Mouse (Mus musculus) embryonic facial prominence, embryonic 10.5 days (tissue): ENCODE data around the gene Upp2. TPM values are rescaled to one million over a fixed set of nuclear protein-coding genes. Genes with fewer than 3 reads are reported as not detected.

ENCODE experiments used
- DNase-seq: peaks from one replicate; pipeline ENCODE4 v3.0.0-alpha.2; 2017; ENCODE audit warnings: low spot score
- H3K27ac ChIP-seq: fragments of 300-500 bp; sonication (generic); replicated peaks from 2 replicates; pipeline ENCODE4 v1.5.1; 2016; ENCODE audit warnings: mild to moderate bottlenecking
- H3K27me3 ChIP-seq: fragments of 300-500 bp; sonication (generic); replicated peaks from 2 replicates; pipeline ENCODE4 v1.6.1; 2016; ENCODE audit warnings: low read depth, mild to moderate bottlenecking; ENCODE audit not compliant: poor library complexity, severe bottlenecking
- H3K36me3 ChIP-seq: fragments of 300-500 bp; sonication (generic); replicated peaks from 2 replicates; pipeline ENCODE4 v1.6.1; 2016; ENCODE audit warnings: mild to moderate bottlenecking, moderate library complexity
- H3K4me1 ChIP-seq: fragments of 300-500 bp; sonication (generic); 2 replicates; pipeline ENCODE4 v1.6.1; 2016
- H3K4me3 ChIP-seq: fragments of 300-500 bp; sonication (generic); 2 replicates; pipeline ENCODE4 v1.5.1; 2016; ENCODE audit warnings: mild to moderate bottlenecking, moderate library complexity
- H3K9me3 ChIP-seq: fragments of 300-500 bp; sonication (generic); 2 replicates; pipeline ENCODE4 v1.6.1; 2016; ENCODE audit warnings: mild to moderate bottlenecking
- WGBS: fragments of 180-500 bp; shearing (Covaris S2); methylation state at CpG from one replicate; pipeline ENCODE4 v1.1.7; 2016; 5-methylcytosine and 5-hydroxymethylcytosine counted together
- polyA plus RNA-seq: library from polyadenylated mRNA; unstranded; fragments of >200 nt; fragmentation: Nextera tagmentation; extraction: Ambion mirVana; gene quantifications from 2 replicates; pipeline ENCODE4 v1.2.1, GENCODE M21; 2016

Upp2 gene
- polyA plus RNA-seq, 1 experiment from 2014 or later: 6.3 TPM

GRCm38 (mm10) chr2:58790361-58790760 lies 223.3 kb downstream of the Upp2 start:
- Histone ChIP-seq H3K27ac (no peak overlapping the region), H3K4me1 (peaks cover 20% of the 10 kb centered on the region), H3K4me3 (no peak overlapping the region), H3K27me3 (0 out of 2 replicates have a peak, but pooled peaks cover 3% of the 10 kb centered on the region), H3K9me3 (no peaks in the 10 kb centered on the region), H3K36me3 (no peaks in the 10 kb centered on the region)
- WGBS: 91% methylated on average over 4 of the region's 4 CpGs
- no peak for DNase-seq

- no peak for DNase-seq
- Histone ChIP-seq H3K4me3 (no peak overlapping the region), H3K36me3 (no peaks in the 10 kb centered on the region), H3K9me3 (no peaks in the 10 kb centered on the region), H3K27me3 (no peaks in the 10 kb centered on the region), H3K4me1 (peaks cover 9% of the 10 kb centered on the region), H3K27ac (no peak overlapping the region)
- WGBS: 85% methylated on average over 15 of the region's 15 CpGs
These were observed 227.4 kb downstream of the Upp2 start for GRCm38 (mm10) chr2:58794489-58794888.

GRCm38 (mm10) chr2:58795432-58795831 lies 228.3 kb downstream of the Upp2 start:
- H3K4me1 ChIP-seq: peaks cover 9% of the 10 kb centered on the region
- no peak overlapping the region for H3K27ac ChIP-seq
- 94% methylated on average over 5 of the region's 5 CpGs for WGBS
- H3K27me3 ChIP-seq: no peaks in the 10 kb centered on the region
- no peak for DNase-seq
- H3K4me3 ChIP-seq: no peak overlapping the region
- no peaks in the 10 kb centered on the region for H3K9me3 ChIP-seq
- H3K36me3 ChIP-seq: no peaks in the 10 kb centered on the region

GRCm38 (mm10) chr2:58797506-58797905 lies 230.4 kb downstream of the Upp2 start:
- H3K4me3 ChIP-seq: no peak overlapping the region
- H3K36me3 ChIP-seq: no peaks in the 10 kb centered on the region
- 49% methylated on average over 4 of the region's 4 CpGs for WGBS
- H3K4me1 ChIP-seq: peaks cover 5% of the 10 kb centered on the region
- H3K9me3 ChIP-seq: no peaks in the 10 kb centered on the region
- H3K27ac ChIP-seq: no peak overlapping the region
- no peaks in the 10 kb centered on the region for H3K27me3 ChIP-seq
- DNase-seq: no peak

- WGBS: 90% methylated on average over 9 of the region's 9 CpGs
- Histone ChIP-seq H3K9me3 (no peaks in the 10 kb centered on the region), H3K36me3 (no peaks in the 10 kb centered on the region), H3K27me3 (no peaks in the 10 kb centered on the region), H3K27ac (no peak overlapping the region), H3K4me1 (peaks cover 4% of the 10 kb centered on the region; the same call in 1 of the 2 replicates), H3K4me3 (no peak overlapping the region)
- DNase-seq: no peak
These were observed 232.0 kb downstream of the Upp2 start for GRCm38 (mm10) chr2:58799126-58799525.

- no peak for DNase-seq
- no peaks in the 10 kb centered on the region for H3K36me3 ChIP-seq
- H3K27ac ChIP-seq: no peak overlapping the region
- peaks cover 4% of the 10 kb centered on the region; the same call in 1 of the 2 replicates for H3K4me1 ChIP-seq
- H3K27me3 ChIP-seq: no peaks in the 10 kb centered on the region
- WGBS: 90% methylated on average over 5 of the region's 5 CpGs
- H3K9me3 ChIP-seq: no peaks in the 10 kb centered on the region
- H3K4me3 ChIP-seq: no peak overlapping the region
These were observed 232.5 kb downstream of the Upp2 start for GRCm38 (mm10) chr2:58799623-58800022.

GRCm38 (mm10) chr2:58812941-58813340 lies 245.8 kb downstream of the Upp2 start:
- Histone ChIP-seq H3K36me3 (no peaks in the 10 kb centered on the region), H3K4me3 (no peak overlapping the region), H3K4me1 (no peaks in the 10 kb centered on the region), H3K27ac (no peak overlapping the region), H3K9me3 (no peaks in the 10 kb centered on the region), H3K27me3 (no peaks in the 10 kb centered on the region)
- WGBS: 78% methylated on average over 2 of the region's 2 CpGs
- no peak for DNase-seq

- no peak overlapping the region for H3K27ac ChIP-seq
- 0 out of 2 replicates have a peak, but pooled peaks cover 2% of the 10 kb centered on the region for H3K27me3 ChIP-seq
- H3K4me1 ChIP-seq: peaks cover 15% of the 10 kb centered on the region
- 63% methylated on average over 3 of the region's 3 CpGs for WGBS
- H3K9me3 ChIP-seq: no peaks in the 10 kb centered on the region
- no peaks in the 10 kb centered on the region for H3K36me3 ChIP-seq
- no peak overlapping the region for H3K4me3 ChIP-seq
- DNase-seq: no peak
These were observed 262.0 kb downstream of the Upp2 start for GRCm38 (mm10) chr2:58828910-58829600.

GRCm38 (mm10) chr2:58829981-58830742 lies 263.1 kb downstream of the Upp2 start:
- H3K36me3 ChIP-seq: no peaks in the 10 kb centered on the region
- H3K4me3 ChIP-seq: no peak overlapping the region
- 0 out of 2 replicates have a peak, but pooled peaks cover 2% of the 10 kb centered on the region for H3K27me3 ChIP-seq
- no peak for DNase-seq
- 73% methylated on average over 7 of the region's 7 CpGs for WGBS
- H3K9me3 ChIP-seq: no peaks in the 10 kb centered on the region
- H3K27ac ChIP-seq: no peak overlapping the region
- H3K4me1 ChIP-seq: peaks cover 15% of the 10 kb centered on the region

GRCm38 (mm10) chr2:58832253-58832980 lies 265.3 kb downstream of the Upp2 start:
- DNase-seq: no peak
- Histone ChIP-seq H3K27me3 (no peaks in the 10 kb centered on the region), H3K9me3 (no peaks in the 10 kb centered on the region), H3K27ac (no peak overlapping the region), H3K4me3 (no peak overlapping the region), H3K36me3 (no peaks in the 10 kb centered on the region), H3K4me1 (peaks cover 15% of the 10 kb centered on the region)
- 91% methylated on average over 20 of the region's 20 CpGs for WGBS

GRCm38 (mm10) chr2:58841021-58841420 lies 273.9 kb downstream of the Upp2 start:
- no peaks in the 10 kb centered on the region for H3K4me1 ChIP-seq
- no peaks in the 10 kb centered on the region for H3K36me3 ChIP-seq
- WGBS: 86% methylated on average over 3 of the region's 3 CpGs
- H3K27ac ChIP-seq: no peak overlapping the region
- no peaks in the 10 kb centered on the region for H3K27me3 ChIP-seq
- no peak overlapping the region for H3K4me3 ChIP-seq
- DNase-seq: no peak
- H3K9me3 ChIP-seq: no peaks in the 10 kb centered on the region

- no peaks in the 10 kb centered on the region for H3K36me3 ChIP-seq
- no peak for DNase-seq
- no peaks in the 10 kb centered on the region for H3K9me3 ChIP-seq
- H3K27ac ChIP-seq: no peak overlapping the region
- H3K4me1 ChIP-seq: no peaks in the 10 kb centered on the region
- no peaks in the 10 kb centered on the region for H3K27me3 ChIP-seq
- 88% methylated on average over 4 of the region's 4 CpGs for WGBS
- no peak overlapping the region for H3K4me3 ChIP-seq
These were observed 275.3 kb downstream of the Upp2 start for GRCm38 (mm10) chr2:58842443-58842842.
